Mouse (Mus musculus): Measurements from ENCODE around the gene Casq2.
"Not testable (repeated sequence)": the region's sequence is repeated elsewhere in the genome, so short reads cannot be mapped to it uniquely, and the experiment has no call there.

Gene Casq2

GRCm38 (mm10) chr3:102137158-102137557 is 50.9 kb downstream of the Casq2 start:
- no peak for DNase-seq

DNA sequence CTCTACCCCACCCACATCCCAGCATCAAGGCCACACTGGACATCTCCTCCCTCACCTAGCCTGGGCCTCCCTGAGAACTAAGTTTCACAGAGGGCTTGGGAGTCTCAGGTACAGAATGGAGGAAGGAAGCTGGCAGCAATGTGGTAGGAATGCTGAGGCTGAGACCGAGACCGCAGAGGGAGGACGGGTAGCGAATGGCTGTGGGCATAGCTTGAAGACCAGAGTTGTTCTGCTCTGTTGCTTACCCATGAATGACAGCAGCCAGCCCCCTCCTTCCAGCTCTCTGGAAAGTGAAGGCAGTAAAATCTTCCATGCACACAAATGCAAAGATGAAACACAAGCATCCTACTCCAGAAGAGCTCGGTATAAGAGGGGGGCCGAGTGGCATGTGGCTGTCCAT is 52.7 kb downstream of the Casq2 start:
- DNase-seq: no peak

GRCm38 (mm10) chr3:102140606-102141005 is 54.4 kb downstream of the Casq2 start:
- no peak for DNase-seq

- no peak for DNase-seq
These were observed 55.2 kb downstream of the Casq2 start for GRCm38 (mm10) chr3:102141451-102141850.

DNA sequence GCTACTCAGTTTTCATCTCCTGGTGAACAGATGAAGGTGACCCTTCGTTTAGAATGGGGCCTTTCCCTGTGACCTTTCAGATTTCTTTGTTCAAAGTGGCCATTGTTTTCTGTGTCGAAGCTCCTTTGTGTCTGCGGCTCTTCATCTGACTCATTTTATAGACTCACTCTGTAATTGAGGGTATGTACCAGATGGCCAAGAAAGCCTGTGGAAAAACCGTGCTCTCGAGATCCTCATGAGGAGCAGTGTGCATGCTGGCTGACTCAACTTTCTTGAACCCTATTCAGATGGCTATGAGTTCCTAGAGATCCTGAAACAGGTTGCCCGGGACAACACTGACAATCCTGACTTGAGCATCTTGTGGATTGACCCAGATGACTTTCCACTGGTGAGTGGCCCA is 55.7 kb downstream of the Casq2 start:
- no peak for DNase-seq

DNA sequence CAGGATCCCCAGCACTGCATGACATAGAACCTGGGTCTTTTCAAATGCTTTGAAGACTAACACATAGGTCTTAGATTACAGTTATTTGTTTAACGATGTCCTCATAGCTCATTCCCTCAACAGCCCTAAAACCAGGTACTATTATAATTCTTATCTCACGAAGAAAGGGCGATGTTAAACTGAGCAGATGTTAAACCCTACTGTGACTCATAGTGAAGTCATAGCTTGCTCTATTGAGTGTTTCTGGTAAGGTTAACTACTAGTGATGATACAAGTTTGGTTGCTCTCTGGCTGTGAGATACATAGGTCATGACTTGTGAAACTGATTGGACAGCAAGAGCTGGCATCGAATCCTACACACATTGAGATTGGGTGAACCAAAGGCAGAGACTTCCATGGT is 56.7 kb downstream of the Casq2 start:
- no peak for DNase-seq

DNA sequence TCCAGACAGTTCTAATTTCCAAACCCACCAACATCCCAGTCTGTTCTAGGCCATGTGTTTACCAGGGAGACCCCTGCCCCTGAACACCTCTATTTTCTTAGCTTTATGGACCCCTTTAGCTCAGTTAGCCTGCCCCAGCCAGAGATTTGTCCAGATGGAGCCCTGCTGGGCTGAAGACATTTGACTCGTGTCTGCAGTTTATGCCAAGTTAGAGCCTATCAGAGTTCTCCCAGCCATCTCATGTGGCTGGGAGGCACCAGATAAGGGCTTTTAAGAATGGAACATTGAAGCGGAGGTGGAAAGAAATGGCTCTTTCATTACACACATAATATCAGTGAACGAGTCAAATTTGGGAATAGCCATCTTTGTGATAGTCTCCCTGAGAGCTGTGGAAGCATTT is 57.3 kb downstream of the Casq2 start:
- DNase-seq: no peak

DNA sequence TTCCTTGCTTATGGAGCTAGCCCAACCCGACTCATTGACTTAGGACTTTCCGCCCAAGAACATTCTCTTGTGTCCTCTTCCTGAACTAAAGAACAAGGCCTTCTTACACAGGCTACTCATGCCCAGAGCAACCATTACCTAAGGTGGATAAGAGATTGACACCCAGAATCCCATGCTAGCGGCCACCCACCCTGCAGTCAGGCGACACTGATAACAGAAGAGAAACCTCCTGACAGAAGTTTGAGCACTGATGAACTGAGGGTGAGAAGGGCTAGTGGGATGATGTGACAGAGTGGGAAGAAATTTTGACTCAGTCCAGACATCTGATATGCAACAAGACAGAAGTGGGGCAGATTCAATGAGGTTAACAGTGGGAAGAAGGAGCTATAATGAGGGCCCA is 58.2 kb downstream of the Casq2 start:
- DNase-seq: no peak

- DNase-seq: no peak
These were observed 59.6 kb downstream of the Casq2 start for GRCm38 (mm10) chr3:102145645-102146386.

DNA sequence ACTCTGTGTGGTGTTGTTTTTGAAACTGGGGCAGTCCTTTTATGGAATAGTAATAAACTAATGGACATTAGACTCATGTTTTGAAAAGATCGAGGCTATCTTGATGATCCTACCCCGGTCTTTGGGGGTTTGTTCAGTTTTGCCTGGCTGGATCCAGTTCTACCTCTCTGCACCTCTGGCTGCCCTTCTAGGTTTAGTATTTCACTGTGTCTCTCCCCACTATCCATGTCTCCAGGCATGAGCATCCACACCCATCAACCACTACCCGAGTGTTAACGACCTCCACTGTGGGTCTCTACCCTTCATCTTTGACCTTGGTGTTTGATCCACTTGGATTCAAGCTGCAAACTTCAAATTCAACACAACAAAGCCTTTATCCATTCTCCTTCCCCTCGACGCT is 60.2 kb downstream of the Casq2 start:
- DNase-seq: no peak

GRCm38 (mm10) chr3:102147189-102147588 is 61.0 kb downstream of the Casq2 start:
- DNase-seq: no peak

DNA sequence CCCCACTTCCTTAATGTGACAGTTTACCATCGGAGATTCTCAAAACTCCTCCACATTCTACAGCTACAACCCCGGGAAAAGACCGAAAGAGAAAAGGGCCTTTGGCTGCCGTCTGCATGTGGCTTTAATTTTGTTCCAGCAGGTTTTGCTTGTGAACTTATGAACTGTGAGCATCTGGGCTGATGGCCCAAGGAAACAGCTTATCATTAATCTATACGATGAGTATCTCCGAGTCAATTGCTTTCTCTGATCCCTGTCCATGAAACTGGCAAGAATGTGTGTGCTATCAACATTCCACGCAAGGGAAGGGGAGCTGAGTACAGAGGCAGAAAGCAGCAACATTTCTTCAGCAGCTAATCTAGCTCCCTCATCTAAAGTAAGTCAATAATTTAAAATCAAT is 63.7 kb downstream of the Casq2 start:
- DNase-seq: no peak

DNA sequence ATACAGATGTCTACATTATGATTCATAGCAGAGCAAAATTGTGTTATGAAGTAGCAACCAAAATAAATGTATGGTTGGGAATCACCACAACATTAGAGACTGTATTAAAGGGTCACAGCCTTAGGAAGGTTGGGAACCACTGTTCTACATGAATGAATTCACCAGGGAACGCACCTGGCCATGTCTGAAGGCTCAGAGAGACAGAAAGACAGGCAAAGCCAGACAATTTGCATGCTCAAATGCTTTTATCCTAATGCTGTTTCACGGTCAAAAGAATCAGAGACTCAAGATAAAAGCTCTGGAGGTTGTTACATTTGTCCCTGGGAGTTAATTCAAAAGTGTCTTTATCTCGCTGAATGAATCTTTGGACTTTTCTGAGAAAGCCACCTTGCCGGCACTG is 65.6 kb downstream of the Casq2 start:
- no peak for DNase-seq

GRCm38 (mm10) chr3:102152471-102152870 is 66.3 kb downstream of the Casq2 start:
- no peak for DNase-seq

DNA sequence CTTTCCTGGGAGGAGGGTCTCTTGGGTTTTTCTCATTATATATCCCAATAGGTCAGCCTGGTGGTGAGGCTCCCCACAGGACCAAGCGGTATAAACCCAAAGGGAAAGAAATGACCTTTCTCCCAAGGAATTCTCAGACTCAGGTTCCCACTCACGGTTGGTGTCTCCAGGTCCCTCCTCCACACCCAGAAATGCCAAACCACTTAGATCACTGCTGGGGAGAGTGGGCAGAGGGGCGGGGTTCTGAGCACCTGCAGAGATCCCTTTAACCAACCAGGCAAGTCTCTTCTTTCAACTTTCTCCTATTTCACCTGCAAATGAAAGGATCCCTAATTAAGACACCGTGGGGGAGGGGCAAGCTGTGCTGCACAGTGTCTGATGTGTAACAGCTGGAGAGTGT is 66.7 kb downstream of the Casq2 start:
- DNase-seq: no peak

- DNase-seq: no peak
These were observed 67.9 kb downstream of the Casq2 start for GRCm38 (mm10) chr3:102154107-102154506.

DNA sequence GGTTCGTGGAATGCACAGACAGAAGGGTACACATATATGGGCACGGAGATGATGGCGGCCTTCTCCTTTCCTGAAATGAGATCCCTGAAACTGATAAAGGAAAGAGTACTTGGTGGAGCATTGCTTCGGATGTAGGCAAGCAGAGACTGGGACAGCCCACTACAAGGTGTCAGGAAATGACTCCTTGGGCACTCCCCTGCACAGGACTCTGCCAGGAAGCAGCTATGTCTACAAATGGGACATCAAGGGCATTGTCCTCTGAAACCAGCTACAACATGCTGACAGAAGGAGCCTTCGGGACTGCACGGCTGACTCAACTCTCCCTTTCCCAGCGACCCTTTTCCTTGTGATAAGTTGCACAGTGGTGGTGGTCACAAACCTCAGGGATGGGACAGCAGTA is 70.5 kb downstream of the Casq2 start:
- DNase-seq: no peak

DNA sequence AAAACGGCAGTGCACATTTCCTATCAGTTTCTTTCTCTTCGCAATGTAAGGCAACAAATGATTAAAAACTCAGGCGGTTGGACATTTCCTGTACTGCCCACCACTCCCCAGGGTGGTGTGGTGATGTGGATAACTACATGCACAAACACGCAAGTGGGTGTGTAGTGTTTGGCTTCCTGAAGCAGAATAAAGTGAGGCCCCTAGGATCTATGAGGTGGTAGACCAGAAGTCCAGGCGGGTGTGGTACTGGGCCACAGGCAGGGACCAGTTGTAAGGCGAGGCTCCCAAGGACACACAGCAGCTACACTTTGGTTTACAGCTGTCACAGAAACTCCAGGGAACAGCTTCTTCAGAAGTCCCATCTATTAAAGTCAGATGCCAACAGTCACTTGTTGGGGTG is 71.4 kb downstream of the Casq2 start:
- no peak for DNase-seq

DNA sequence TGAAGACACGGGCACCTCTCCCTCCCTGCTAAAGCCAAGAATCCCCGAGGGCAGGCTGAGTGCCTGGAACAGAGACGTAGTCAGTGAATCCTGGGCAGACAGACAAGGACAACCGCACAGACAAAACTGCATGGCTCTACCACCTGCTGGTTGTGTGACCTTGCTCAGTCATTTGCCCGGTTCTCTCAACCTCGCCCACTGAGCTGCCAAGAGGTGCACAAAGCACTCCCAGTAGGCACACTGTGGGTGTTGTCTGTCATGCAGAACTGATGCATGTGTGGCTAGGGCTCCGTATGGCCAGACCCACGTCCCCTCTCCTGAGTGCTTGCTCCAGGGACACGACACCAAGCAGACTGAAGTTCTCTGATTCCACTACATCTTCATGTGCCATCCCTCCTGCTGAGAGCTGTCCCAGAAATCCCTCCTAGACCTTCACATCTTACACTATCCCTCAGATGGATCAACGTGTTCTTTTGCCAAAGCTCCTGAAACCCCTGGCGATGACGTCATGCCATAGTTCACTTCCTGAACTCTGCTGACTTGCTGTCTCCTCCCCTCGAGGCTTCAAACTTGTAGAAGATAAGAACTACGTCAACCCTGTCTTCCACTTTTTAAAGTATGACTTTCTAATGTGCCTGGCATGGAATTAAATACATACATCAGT is 72.7 kb downstream of the Casq2 start:
- no peak for DNase-seq

DNA sequence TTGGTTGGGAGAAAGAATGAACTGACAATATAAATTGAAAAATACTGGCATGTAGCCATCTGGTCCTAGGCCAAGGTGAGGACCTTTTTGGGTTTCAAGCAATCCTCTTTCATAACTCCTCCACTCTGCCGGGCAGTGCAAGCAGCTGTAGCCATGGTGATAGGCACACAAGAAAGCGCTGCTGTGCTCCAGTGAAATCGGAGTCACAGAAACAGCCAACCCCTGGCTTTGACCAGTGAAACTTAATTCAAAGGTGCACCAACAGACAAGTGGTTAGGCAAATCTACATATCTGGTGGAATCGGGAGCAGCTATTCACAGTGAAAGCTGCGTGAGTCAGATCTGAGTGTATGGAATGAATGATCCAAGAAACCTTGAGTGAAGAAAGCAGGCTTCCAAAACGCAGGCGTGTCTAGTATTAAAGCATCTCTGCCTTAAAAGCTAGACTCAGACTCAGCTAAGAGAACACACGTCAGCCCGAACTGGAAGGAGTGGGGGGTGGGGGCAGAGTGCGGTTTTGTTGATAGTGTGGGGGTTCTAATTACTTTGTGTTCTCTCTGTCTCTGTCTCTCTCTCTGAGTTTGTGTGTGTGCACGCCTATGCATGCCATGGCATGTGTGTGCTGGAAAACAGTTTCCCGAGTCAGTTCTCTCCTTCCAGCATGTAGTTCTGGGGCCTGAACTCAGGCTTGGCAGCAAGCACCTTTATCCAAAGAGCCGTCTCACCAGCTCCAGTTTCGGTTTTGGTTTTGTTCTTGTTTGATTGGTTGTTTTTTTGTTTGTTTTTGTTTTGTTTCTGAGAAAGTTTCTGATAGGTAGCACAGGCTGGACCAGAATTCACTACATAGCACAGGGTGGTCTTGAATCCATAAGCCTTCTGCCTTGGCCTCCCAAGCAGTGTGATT is 73.5 kb downstream of the Casq2 start:
- no peak for DNase-seq

- DNase-seq: not testable (repeated sequence)
These were observed 77.6 kb downstream of the Casq2 start for GRCm38 (mm10) chr3:102163861-102164260.

- DNase-seq: no peak
These were observed 78.7 kb downstream of the Casq2 start for GRCm38 (mm10) chr3:102164911-102165310.

DNA sequence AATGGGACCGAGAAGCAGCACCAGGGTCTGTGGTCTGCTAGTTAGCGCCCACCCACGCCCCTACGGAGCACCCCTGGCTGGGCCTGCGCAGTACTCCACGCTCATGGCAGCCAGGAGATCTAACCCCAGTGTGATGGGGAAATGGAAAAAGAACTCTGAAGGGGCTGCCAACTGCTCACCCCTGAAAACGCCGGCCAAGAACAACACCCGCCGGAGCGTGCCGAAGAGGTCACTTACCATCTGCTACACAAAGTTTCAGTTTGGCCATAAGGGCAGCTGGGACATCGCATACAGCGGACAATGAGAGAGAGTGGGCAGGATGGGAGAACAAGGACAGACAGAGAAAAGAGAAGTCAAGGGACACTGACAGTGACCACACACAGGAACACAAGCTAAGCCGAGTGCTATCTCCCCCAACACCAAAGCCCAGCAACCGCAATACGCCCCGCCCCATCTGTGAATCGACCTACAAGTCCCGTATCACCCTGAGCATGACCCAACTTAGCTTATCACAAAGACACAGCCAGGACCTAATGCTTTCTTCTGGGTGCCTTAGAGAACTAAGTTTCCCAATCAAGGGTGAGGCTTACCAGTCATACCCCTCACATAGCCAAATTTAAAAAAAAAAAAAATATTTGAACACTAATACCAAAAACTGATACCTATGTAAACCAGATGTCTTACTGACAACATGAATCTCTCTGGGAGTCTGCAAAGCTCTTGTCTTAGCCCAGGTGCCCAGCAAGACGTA is 79.5 kb downstream of the Casq2 start:
- no peak for DNase-seq

Data from cerebellum, postnatal 14 days (tissue).